Mouse (Mus musculus) gastrocnemius, adult 18-20 months (tissue): ENCODE measurements around the gene Kazald1. TPM values are rescaled to one million over a fixed set of nuclear protein-coding genes. Genes with fewer than 3 reads are reported as not detected.

Experiments used
- total RNA-seq, 2 experiments: library from RNA; stranded (reverse); gene quantifications; 2 replicates each; pipeline ENCODE4 v1.2.3; 2021

The Kazald1 gene
- total RNA-seq, 2 experiments from 2014 or later, result 6.3 to 11.2 TPM

Other genes starting within 250 kb of the Kazald1 start
- gene Slf2, start 144.1 kb upstream of the Kazald1 start, total RNA-seq, result 10 to 100 TPM; 10.5 to 11.5 TPM
- gene Sema4g, start 86.1 kb upstream of the Kazald1 start, total RNA-seq, result under 1 TPM; 0.16 to 0.19 TPM
- 10 to 100 TPM; 17.8 to 20.8 TPM for gene Twnk, start 69.6 kb upstream of the Kazald1 start, total RNA-seq
- 10 to 100 TPM; 34.2 to 35.3 TPM for gene Mrpl43, start 68.8 kb upstream of the Kazald1 start, total RNA-seq
- gene Lzts2, start 60.8 kb upstream of the Kazald1 start, total RNA-seq, result 10 to 100 TPM; 17.5 to 25.8 TPM
- 1 to 10 TPM; 4.7 to 5.4 TPM for gene Pdzd7, start 29.5 kb upstream of the Kazald1 start, total RNA-seq
- gene Sfxn3, start 27.7 kb upstream of the Kazald1 start, total RNA-seq, result 10 to 100 TPM; 23.2 to 24.9 TPM
- gene Tlx1, start 75.4 kb downstream of the Kazald1 start, total RNA-seq, result not detected
- 10 to 100 TPM; 62.4 to 63.1 TPM for gene Lbx1, start 160.6 kb downstream of the Kazald1 start, total RNA-seq